Mouse (Mus musculus) small intestine, adult 2 months (tissue): ENCODE data around the gene Ewsr1.

Experiments used
- CTCF ChIP-seq: fragments of 200-500 bp; IDR thresholded peaks from 2 replicates; pipeline ENCODE4 v1.5.1; 2012; ENCODE audit warnings: low read depth, mild to moderate bottlenecking, control low read depth, inconsistent platforms, low read length, moderate library complexity, mixed read lengths; ENCODE audit not compliant: insufficient replicate concordance, insufficient read length; ENCODE audit errors: extremely low read depth
- POLR2A ChIP-seq: fragments of 200-500 bp; IDR thresholded peaks from 2 replicates; pipeline ENCODE4 v1.6.1; 2012; ENCODE audit warnings: low read depth, mild to moderate bottlenecking, control low read depth, inconsistent platforms, low read length, moderate library complexity

- TF ChIP-seq POLR2A = no peak
- TF ChIP-seq CTCF = no peak
Observed at GRCm38 (mm10) chr11:5052200-5052854, 46.7 kb downstream of the Ewsr1 start.
